Mouse (Mus musculus) liver, adult 2 months (tissue): ENCODE results near the gene Aacs.

Experiments
- CTCF ChIP-seq: fragments of 200-500 bp; IDR thresholded peaks from 2 replicates; pipeline ENCODE4 v1.5.1; 2011; ENCODE audit warnings: low read depth, low read length, control low read depth
- POLR2A ChIP-seq: fragments of 200-500 bp; IDR thresholded peaks from 2 replicates; pipeline ENCODE4 v1.6.1; 2011; ENCODE audit warnings: low read length, control low read depth; ENCODE audit not compliant: insufficient read depth; ENCODE audit errors: extremely low read depth

GRCm38 (mm10) chr5:125497821-125498600 is 22.4 kb downstream of the Aacs start:
- TF ChIP-seq CTCF (peak; percentile 71), POLR2A (no peak)
